Mouse (Mus musculus) cerebellum, postnatal 4 days (tissue): ENCODE measurements around the gene Rps6ka1.
"Not testable (repeated sequence)": the region's sequence is repeated elsewhere in the genome, so short reads cannot be mapped to it uniquely, and the experiment has no call there.

Experiments
- DNase-seq, 2 experiments: peaks; one replicate each; pipeline ENCODE4 v3.0.0; 2022; ENCODE audit warnings: low spot score in 2 of 2, mixed read lengths in 1 of 2

Gene Rps6ka1

GRCm38 (mm10) chr4:133863795-133864379 is 23.7 kb downstream of the Rps6ka1 start:
- DNase-seq: no peak

GRCm38 (mm10) chr4:133857527-133857926 is 30.1 kb downstream of the Rps6ka1 start:
- no peak for DNase-seq

- DNase-seq: no peak
Observed at GRCm38 (mm10) chr4:133854621-133855020, 33.0 kb downstream of the Rps6ka1 start.

GRCm38 (mm10) chr4:133853630-133854029 is 34.0 kb downstream of the Rps6ka1 start:
- no peak for DNase-seq

DNA sequence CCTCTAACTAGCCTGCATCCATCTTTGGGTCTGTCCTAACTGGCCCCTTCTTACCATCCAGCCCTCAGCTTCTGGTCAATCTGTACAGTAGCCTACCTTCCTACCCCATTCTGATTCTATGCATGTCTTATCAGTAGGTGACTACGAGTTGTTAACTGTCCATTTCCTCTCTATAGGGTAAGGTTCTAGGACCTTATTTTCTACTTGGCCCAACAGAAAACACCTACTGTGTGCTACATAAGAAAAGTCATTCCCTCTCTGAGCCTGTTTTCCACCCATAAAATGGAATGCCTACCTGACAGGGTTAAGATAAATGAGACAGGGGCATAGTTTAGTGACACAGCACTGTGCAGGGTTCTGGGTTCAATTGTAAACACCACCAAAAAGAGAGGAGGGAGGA is 41.0 kb downstream of the Rps6ka1 start:
- no peak for DNase-seq

DNA sequence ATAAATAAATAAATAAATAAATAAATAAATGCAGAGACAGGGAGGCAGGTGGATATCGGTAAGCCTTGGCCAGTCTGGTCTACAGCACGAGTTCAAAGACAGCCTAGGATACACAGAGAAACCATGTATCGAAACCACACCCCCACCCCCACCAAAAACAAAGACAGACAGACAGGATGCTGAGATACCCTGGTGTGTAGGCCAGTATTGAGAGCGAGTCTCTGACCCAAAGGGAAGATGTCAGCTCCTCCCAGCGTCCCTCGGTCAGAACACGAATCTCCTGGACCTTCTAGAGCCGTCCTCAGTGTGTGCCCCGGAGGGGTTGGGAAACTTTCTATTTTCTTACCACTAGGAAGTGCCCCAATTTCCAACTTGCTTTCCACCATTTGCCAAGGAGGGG is 42.5 kb downstream of the Rps6ka1 start:
- DNase-seq: no peak

GRCm38 (mm10) chr4:133844209-133844841 is 43.3 kb downstream of the Rps6ka1 start:
- no peak for DNase-seq

DNA sequence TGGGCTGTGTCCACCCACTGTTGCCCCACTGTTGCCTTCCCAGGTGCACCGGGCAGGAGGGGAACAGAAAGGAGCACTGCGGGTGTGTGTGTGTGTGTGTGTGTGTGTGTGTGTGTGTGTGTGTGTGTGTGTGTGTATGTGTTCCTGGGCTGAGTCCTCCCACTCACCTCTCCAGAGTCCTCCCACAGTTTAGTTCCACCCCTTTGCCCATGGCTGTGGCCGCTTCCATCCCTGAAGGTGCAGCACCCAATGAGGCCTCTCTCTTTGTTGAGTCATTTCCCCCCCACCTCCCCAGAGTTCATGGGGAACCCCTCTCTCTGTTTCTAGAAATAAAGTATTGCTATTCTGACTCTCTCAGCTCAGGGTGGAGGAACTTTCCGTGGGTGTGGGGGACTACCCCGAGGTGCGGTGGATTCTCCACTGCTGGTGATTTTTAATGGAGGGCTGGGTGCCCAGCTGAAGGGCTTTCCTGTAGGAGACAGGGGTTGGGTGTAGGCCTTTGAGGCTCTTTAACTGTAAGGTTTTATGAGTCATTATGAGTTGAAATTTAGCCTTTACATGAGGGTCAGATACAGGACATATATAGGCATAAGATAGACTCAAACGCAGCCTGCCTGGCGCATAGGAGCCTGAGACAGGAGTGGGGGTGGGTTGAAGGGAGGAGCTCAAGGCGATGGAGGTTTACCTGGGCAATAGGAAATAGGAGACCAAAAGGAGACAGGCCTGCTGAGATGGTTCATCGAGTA is 44.4 kb downstream of the Rps6ka1 start:
- DNase-seq: no peak

DNA sequence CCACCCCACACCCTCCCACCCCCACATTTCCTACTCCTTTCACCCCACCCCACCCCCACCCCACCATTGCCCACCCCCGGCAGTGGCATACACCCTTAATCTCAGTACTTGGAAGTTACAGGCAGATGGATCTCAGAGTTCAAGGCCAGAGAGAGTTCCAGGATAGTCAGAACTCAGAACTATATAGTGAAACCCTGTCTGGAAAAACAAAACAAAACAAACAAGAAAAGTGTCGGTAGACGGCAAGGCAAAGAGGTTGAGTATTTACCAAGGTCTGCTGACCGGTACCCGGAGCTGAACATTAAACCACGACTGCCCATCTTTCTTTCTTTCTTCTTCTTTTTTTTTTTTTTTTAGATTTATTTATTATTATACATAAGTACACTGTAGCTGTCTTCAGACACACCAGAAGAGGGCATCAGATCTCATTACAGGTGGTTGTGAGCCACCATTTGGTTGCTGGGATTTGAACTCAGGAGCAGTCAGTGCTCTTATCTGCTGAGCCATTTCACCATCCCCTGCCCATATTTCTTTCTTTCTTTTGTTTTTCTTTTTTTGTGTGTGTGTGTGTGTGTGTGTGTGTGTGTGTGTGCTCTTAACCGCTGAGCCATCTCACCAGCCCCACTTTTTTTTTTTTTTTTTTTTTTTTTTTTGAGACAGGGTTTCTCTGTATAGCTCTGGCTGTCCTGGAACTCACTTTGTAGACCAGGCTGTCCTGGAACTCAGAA is 45.7 kb downstream of the Rps6ka1 start:
- DNase-seq: not testable (repeated sequence)

GRCm38 (mm10) chr4:133841035-133841434 is 46.6 kb downstream of the Rps6ka1 start:
- no peak for DNase-seq

DNA sequence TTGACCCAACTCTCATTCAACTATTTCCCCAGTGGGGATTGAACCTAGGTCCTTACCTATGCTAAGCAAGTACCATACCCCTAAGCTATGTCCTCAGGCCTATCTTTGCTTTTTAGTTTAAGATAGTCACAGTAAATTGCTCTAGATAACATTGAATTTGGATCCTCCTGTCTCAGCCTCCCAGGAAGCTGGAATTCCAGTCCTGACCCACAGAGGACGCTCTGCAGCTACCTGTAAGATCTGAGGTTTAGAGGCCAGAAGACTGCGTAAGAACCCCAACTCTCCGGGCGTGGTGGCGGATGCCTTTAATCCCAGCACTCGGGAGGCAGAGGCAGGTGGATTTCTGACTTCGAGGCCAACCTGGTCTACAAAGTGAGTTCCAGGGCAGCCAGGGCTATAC is 47.1 kb downstream of the Rps6ka1 start:
- no peak for DNase-seq

GRCm38 (mm10) chr4:133839385-133839826 is 48.2 kb downstream of the Rps6ka1 start:
- DNase-seq: no peak

DNA sequence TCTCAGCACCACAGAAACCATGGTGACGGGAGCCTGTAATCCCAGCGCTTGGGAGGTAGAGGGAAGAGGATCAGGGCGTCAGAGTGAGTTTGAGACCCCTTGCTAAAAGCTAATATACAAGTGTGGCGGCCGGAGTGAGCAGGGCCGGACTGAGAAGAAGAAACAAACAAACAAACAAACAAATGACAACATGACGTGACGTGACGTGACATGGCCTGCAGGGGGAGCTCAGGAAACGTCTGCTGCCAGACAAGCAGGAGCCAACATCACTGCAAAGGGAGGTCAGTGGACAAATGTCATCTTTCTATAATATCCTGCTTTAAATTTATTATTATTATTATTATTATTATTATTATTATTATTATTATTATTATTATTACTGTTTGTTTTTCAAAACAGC is 51.0 kb downstream of the Rps6ka1 start:
- peak in 1 of 2 experiments; percentile 21 for DNase-seq

DNA sequence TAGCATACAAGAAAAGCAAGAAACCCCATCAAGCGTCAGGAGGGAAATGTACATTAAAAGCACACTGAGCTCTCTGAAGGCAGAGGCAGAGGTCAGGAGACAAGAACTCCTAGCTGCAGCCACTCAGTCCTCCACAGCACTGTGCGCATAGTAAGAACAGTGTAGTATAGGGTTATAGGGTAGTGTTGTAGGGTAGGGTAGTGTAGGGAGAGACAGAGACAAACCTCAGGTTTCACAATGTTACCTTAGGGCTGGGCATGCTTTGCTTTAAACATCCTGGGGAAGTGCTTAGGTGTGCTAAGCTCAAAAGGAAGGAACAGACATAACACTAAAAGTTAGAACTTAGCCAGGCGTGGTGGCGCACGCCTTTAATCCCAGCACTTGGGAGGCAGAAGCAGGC is 52.4 kb downstream of the Rps6ka1 start:
- no peak for DNase-seq

DNA sequence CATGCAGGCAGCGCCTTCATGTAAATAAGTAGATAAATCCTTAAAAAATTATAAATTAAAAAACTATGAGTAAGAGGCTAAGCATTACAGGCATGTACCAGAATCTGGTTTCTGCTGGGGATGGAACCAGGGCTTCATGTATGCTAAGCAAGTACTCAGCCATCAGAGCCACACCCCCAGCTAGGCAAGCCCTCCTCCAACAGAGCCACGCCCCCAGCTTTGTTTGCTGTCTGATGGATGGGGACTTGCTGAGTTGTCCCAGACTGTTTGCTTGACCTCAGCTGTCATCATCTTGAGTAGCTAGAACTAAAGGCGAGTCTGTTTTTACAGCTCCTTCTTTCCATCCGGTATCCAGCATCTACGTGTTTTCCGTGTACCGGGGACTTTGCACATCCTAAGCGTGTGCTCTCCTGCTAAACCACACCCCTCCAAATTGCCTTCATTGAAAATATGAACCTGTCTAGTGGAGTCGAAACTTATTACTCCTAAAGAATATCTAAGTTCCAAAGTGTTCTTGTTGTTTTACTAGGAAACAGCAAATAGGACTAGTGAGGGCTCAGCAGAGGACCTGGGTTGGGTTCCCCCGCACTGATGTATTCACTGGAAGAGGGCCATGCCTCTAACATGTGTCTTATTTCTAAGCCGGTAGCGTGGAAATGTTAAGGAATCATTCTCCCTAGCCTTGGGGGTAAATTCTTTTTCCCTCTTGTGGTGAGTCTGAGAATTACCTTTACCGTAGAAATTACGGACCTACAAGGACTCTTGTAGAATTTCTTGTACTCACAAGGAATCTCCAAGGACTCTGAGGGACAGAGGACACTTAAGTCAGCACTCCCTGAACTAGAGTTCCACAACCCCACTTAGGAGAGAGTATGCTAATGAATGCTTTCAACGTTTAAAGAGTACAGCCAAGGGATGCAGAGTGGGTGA is 54.4 kb downstream of the Rps6ka1 start:
- no peak for DNase-seq

DNA sequence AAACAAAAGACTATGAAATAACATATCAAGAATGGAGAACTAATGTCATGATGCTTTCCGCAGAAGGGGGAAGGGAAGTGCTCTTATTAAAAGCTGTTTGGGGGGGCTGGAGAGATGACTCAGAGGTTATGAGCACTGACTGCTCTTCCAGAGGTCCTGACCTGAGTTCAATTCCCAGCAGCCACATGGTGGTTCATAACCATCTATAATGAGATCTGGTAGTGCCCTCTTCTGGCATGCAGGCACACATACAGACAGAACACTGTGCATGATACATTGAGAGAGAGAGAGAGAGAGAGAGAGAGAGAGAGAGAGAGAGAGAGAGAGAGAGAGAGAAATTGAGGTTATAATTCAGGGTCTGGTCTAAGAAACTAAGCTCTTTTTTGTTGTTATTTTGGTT is 57.1 kb downstream of the Rps6ka1 start:
- no peak for DNase-seq

DNA sequence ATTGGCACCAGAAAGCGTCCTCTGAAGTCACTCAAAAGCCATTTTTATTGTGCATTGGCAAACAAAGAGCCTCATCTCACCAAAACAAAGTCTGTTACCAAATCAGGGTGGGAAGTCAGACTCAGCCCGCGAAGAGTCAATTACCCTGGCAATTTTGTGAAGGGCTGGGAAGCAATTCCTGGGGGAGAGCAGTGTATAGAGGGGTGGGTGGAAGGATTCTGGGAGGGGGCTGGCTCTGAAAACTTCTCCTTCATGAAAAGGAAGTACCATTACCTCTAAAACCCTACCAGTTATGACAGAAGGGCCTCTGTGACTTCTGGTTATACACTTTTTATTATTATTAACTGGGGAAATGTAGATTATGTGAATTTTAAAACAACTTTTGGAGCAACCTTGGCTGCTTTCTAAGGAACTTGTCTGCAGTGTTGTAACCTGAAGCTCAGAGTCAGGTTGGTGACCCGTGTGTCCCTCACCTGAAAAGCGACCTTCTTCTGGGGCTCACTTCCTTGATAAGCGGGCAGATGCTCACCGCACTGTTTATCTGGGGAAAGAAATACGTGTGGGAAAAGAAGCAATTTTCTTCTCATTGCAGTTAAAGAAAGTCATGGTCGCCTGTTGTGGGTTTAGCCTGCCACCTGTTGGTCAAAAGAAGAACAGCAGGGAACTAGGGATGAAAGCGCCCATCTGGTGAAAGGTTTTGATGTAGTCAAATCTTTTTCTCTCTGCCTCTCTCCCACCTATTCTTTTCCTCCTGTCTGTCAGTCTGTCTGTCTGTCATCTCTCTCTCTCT is 58.1 kb downstream of the Rps6ka1 start:
- peak; percentile 43 to 75 for DNase-seq

DNA sequence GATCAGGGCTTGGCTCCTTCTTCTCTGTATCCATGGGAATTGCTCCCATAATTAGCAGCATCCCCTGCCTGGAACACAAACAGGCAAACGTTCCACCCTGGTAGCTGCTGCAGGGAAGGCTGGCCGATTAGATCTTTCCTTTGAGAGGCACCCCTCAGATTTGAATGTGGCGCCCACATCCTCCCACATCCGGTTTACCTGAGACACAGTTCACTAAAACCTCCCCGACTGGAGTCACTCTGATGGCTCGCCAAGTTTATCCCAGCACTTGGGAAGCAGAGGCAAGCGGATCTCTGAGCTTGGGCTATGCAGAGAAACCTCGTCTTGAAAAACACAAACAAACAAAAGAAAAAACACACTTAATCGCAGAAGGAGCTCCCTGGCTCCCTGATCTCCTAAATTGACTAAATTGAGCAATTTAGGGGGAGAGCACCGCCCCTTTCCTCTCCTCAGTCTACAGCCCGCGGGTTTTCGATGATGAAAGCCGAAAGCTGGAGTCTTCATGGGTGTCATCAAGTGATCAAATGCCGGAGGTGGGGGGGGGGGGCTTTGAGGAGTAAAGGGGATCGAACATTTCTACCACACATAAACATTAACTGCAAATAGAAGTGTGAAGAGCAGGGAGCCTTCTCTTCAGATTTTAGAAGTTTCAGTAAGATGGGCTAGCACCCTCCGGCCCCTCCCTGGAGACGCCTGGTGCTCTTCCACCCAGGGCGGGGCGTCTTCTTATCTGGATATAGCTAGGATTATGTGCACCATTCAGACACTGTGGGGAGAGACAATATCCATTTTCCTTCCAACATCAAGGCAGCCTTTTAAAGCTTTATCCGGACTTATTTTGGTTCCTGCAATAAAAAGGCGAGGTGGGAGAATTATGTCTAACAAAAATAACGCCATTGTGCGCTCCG is 59.5 kb downstream of the Rps6ka1 start:
- no peak for DNase-seq

DNA sequence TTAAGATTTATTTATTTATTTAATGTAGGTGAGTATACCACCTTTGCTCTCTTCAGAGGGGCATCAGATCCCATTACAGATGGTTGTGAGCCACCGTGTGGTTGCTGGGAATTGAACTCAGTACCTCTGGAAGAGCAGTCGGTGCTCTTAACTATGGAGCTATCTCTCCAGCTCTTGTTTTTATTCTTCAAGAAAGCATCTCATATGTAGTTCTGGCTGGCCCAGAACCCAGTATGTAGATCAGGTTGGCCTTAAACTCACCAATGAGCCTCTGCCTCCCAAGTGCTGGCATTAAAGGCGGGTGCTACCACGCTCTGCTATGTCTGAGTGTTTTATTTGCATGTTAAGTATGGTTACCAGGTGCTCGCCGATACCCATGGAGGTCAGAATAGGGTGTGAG is 60.2 kb downstream of the Rps6ka1 start:
- DNase-seq: no peak
